Mouse (Mus musculus): ENCODE measurements around the gene Cntnap2. TPM values are rescaled to one million over a fixed set of nuclear protein-coding genes. Genes with fewer than 3 reads are reported as not detected.

Cntnap2 gene
- polyA plus RNA-seq, 1 experiment, result not detected

DNA sequence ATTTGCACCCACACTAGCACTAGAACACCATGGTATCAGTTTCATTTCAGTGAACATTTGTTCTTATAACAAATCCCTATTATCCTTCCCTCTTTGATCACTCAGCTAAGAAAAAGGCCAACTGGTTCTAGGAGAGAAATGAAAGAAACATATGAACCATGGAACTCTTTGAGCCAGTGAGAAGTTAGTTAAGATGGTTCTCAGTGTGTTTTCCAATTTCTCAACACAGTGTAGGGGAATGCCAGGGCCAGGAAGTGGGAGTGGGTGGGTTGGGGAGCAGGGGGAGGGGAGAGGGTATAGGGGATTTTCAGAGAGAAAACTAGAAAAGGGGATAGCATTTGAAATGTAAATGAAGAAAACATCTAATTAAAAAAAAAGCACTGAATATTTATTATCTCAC lies 286.8 kb downstream of the Cntnap2 start:
- no peak overlapping the region for H3K4me2 ChIP-seq (ENCODE audit: low read depth)
- no peaks in the 10 kb centered on the region for H3K79me2 ChIP-seq (ENCODE audit: control insufficient read depth, insufficient read depth)
- no peaks in the 10 kb centered on the region for H3K27me3 ChIP-seq (ENCODE audit: control insufficient read depth, insufficient read depth, insufficient read length)
- no peak overlapping the region for H3K4me3 ChIP-seq
- TF ChIP-seq REST (IDR thresholded peaks at IDR 0.05; ENCODE audit: insufficient read depth, insufficient read length) (no peak), SRF (IDR thresholded peaks at IDR 0.05; ENCODE audit: control insufficient read depth, insufficient read length, low read depth) (no peak), POLR2A (IDR thresholded peaks at IDR 0.05; ENCODE audit: insufficient read length, low read depth) (no peak), USF1 (IDR thresholded peaks at IDR 0.05; ENCODE audit: low read depth) (no peak), POLR2AphosphoS2 (IDR thresholded peaks at IDR 0.05; ENCODE audit: insufficient read length, low read depth) (no peak), MYOG (IDR thresholded peaks at IDR 0.05; ENCODE audit: control insufficient read depth in 1 of 3, insufficient read depth in 1 of 3, insufficient read length in 2 of 3, low read depth in 2 of 3) (no peak), MAX (IDR thresholded peaks at IDR 0.05; ENCODE audit: low read depth) (no peak), CEBPB (IDR thresholded peaks at IDR 0.05; ENCODE audit: insufficient read depth, poor library complexity, severe bottlenecking) (no peak), E2F4 (IDR thresholded peaks at IDR 0.05; ENCODE audit: insufficient read depth) (no peak), MYOD1 (IDR thresholded peaks at IDR 0.05; ENCODE audit: control insufficient read depth in 1 of 3, insufficient read length in 2 of 3, low read depth in 2 of 3) (no peak), TCF3 (IDR thresholded peaks at IDR 0.05; ENCODE audit: insufficient read length, low read depth) (no peak)
- no peaks in the 10 kb centered on the region for H3K36me3 ChIP-seq (ENCODE audit: control insufficient read depth, insufficient read depth)
- no peak overlapping the region for H3ac ChIP-seq (ENCODE audit: control insufficient read depth, insufficient read length)

DNA sequence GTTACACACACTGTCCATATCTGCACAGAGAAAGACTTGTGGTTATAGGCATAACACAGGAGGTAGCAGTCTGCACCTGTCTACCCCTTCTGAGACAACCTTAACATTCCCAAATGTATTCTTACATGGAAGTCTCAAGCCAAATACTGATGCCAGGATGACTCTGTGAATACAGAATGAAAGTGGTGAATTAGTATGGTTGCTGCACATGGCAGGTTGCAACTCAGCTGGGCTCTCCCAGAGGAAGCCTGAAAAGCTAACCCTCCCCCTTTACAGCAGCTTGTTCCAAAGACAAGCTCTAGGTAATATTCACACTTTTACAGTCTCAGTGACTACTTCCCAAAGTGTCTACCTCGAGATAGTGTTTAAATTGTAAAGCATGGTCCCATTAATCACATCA lies 307.3 kb downstream of the Cntnap2 start:
- Histone ChIP-seq H3K36me3 (ENCODE audit: control insufficient read depth, insufficient read depth) (no peaks in the 10 kb centered on the region), H3ac (ENCODE audit: control insufficient read depth, insufficient read length) (no peak overlapping the region), H3K4me2 (ENCODE audit: low read depth) (no peak overlapping the region), H3K79me2 (ENCODE audit: control insufficient read depth, insufficient read depth) (no peaks in the 10 kb centered on the region), H3K27me3 (ENCODE audit: control insufficient read depth, insufficient read depth, insufficient read length) (no peaks in the 10 kb centered on the region), H3K4me3 (no peak overlapping the region)
- no peak for TF ChIP-seq MAX (IDR thresholded peaks at IDR 0.05; ENCODE audit: low read depth)
- no peak for TF ChIP-seq TCF3 (IDR thresholded peaks at IDR 0.05; ENCODE audit: insufficient read length, low read depth)
- no peak for TF ChIP-seq USF1 (IDR thresholded peaks at IDR 0.05; ENCODE audit: low read depth)
- TF ChIP-seq E2F4 (IDR thresholded peaks at IDR 0.05; ENCODE audit: insufficient read depth), result no peak
- TF ChIP-seq REST (IDR thresholded peaks at IDR 0.05; ENCODE audit: insufficient read depth, insufficient read length), result no peak
- TF ChIP-seq SRF (IDR thresholded peaks at IDR 0.05; ENCODE audit: control insufficient read depth, insufficient read length, low read depth), result no peak
- TF ChIP-seq CEBPB (IDR thresholded peaks at IDR 0.05; ENCODE audit: insufficient read depth, poor library complexity, severe bottlenecking), result no peak
- TF ChIP-seq TCF12 (IDR thresholded peaks at IDR 0.05; ENCODE audit: insufficient read depth, poor library complexity, severe bottlenecking), result no peak
- no peak for TF ChIP-seq MYOG (IDR thresholded peaks at IDR 0.05; ENCODE audit: control insufficient read depth in 1 of 3, insufficient read depth in 1 of 3, insufficient read length in 2 of 3, low read depth in 2 of 3)
- TF ChIP-seq MYOD1 (IDR thresholded peaks at IDR 0.05; ENCODE audit: control insufficient read depth in 1 of 3, insufficient read length in 2 of 3, low read depth in 2 of 3), result no peak
- no peak for TF ChIP-seq POLR2A (IDR thresholded peaks at IDR 0.05; ENCODE audit: insufficient read length, low read depth)
- TF ChIP-seq POLR2AphosphoS2 (IDR thresholded peaks at IDR 0.05; ENCODE audit: insufficient read length, low read depth), result no peak

DNA sequence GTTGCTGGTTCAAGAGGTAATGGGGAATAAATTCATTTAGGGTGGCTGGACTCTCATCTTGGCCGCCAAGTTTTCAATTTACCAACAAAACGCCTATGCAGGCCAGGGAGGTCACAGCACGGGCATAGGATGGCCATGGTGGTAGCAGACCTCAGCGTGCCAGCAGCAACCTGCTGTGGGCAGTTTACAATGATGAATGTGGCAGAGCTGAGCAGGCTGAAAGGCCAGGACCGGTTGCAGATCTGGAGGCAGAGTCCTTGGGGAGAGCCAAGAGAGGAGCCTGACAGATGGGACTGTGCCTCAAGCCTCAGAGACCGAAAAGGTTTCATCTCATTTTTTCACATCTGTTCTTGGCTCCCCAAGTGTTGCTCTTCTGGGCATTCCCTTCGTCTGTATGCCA lies 322.0 kb downstream of the Cntnap2 start:
- no peak overlapping the region for H3K4me2 ChIP-seq (ENCODE audit: low read depth)
- H3ac ChIP-seq (ENCODE audit: control insufficient read depth, insufficient read length), result no peak overlapping the region
- no peak overlapping the region for H3K4me3 ChIP-seq
- H3K27me3 ChIP-seq (ENCODE audit: control insufficient read depth, insufficient read depth, insufficient read length), result no peaks in the 10 kb centered on the region
- no peaks in the 10 kb centered on the region for H3K36me3 ChIP-seq (ENCODE audit: control insufficient read depth, insufficient read depth)
- TF ChIP-seq MYOG (IDR thresholded peaks at IDR 0.05; ENCODE audit: control insufficient read depth in 1 of 3, insufficient read depth in 1 of 3, insufficient read length in 2 of 3, low read depth in 2 of 3) (no peak), POLR2AphosphoS2 (IDR thresholded peaks at IDR 0.05; ENCODE audit: insufficient read length, low read depth) (no peak), TCF3 (IDR thresholded peaks at IDR 0.05; ENCODE audit: insufficient read length, low read depth) (no peak), REST (IDR thresholded peaks at IDR 0.05; ENCODE audit: insufficient read depth, insufficient read length) (no peak), SRF (IDR thresholded peaks at IDR 0.05; ENCODE audit: control insufficient read depth, insufficient read length, low read depth) (no peak), TCF12 (IDR thresholded peaks at IDR 0.05; ENCODE audit: insufficient read depth, poor library complexity, severe bottlenecking) (no peak), USF1 (IDR thresholded peaks at IDR 0.05; ENCODE audit: low read depth) (no peak), MYOD1 (IDR thresholded peaks at IDR 0.05; ENCODE audit: control insufficient read depth in 1 of 3, insufficient read length in 2 of 3, low read depth in 2 of 3) (no peak), MAX (IDR thresholded peaks at IDR 0.05; ENCODE audit: low read depth) (no peak), POLR2A (IDR thresholded peaks at IDR 0.05; ENCODE audit: insufficient read length, low read depth) (no peak), CEBPB (IDR thresholded peaks at IDR 0.05; ENCODE audit: insufficient read depth, poor library complexity, severe bottlenecking) (no peak), E2F4 (IDR thresholded peaks at IDR 0.05; ENCODE audit: insufficient read depth) (no peak)
- H3K79me2 ChIP-seq (ENCODE audit: control insufficient read depth, insufficient read depth), result no peaks in the 10 kb centered on the region

DNA sequence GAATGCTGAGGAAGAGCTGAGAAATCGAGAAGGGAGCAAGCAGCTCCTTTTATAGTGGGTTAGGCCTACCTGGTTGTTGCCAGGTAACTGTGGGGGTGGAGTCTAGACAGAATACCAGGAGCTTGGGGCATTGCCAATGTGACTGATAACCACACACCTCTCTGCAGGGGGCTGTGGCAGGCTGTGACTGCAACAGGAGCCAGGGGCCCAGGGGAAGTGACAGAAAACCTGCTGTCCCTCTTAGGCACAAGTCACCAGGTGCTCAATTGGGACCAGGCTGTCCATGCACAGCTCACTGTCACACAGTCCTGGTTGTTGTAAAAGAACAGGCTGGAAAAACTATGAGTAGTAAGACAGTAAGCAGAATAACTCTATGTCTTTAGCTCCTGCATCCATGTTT lies 329.9 kb downstream of the Cntnap2 start:
- H3ac ChIP-seq (ENCODE audit: control insufficient read depth, insufficient read length), result no peak overlapping the region
- no peak overlapping the region for H3K4me2 ChIP-seq (ENCODE audit: low read depth)
- no peaks in the 10 kb centered on the region for H3K36me3 ChIP-seq (ENCODE audit: control insufficient read depth, insufficient read depth)
- no peak for TF ChIP-seq MYOD1 (IDR thresholded peaks at IDR 0.05; ENCODE audit: control insufficient read depth in 1 of 3, insufficient read length in 2 of 3, low read depth in 2 of 3)
- no peak for TF ChIP-seq MAX (IDR thresholded peaks at IDR 0.05; ENCODE audit: low read depth)
- no peak for TF ChIP-seq TCF12 (IDR thresholded peaks at IDR 0.05; ENCODE audit: insufficient read depth, poor library complexity, severe bottlenecking)
- no peak for TF ChIP-seq POLR2A (IDR thresholded peaks at IDR 0.05; ENCODE audit: insufficient read length, low read depth)
- TF ChIP-seq REST (IDR thresholded peaks at IDR 0.05; ENCODE audit: insufficient read depth, insufficient read length), result no peak
- no peak for TF ChIP-seq MYOG (IDR thresholded peaks at IDR 0.05; ENCODE audit: control insufficient read depth in 1 of 3, insufficient read depth in 1 of 3, insufficient read length in 2 of 3, low read depth in 2 of 3)
- no peak for TF ChIP-seq TCF3 (IDR thresholded peaks at IDR 0.05; ENCODE audit: insufficient read length, low read depth)
- no peak for TF ChIP-seq USF1 (IDR thresholded peaks at IDR 0.05; ENCODE audit: low read depth)
- no peak for TF ChIP-seq SRF (IDR thresholded peaks at IDR 0.05; ENCODE audit: control insufficient read depth, insufficient read length, low read depth)
- TF ChIP-seq E2F4 (IDR thresholded peaks at IDR 0.05; ENCODE audit: insufficient read depth), result no peak
- no peak for TF ChIP-seq POLR2AphosphoS2 (IDR thresholded peaks at IDR 0.05; ENCODE audit: insufficient read length, low read depth)
- TF ChIP-seq CEBPB (IDR thresholded peaks at IDR 0.05; ENCODE audit: insufficient read depth, poor library complexity, severe bottlenecking), result no peak
- no peaks in the 10 kb centered on the region for H3K27me3 ChIP-seq (ENCODE audit: control insufficient read depth, insufficient read depth, insufficient read length)
- H3K4me3 ChIP-seq, result no peak overlapping the region
- H3K79me2 ChIP-seq (ENCODE audit: control insufficient read depth, insufficient read depth), result no peaks in the 10 kb centered on the region
